Mouse (Mus musculus) bone marrow, adult 2 months (tissue): ENCODE data around the gene Pip4k2a. TPM values are rescaled to one million over a fixed set of nuclear protein-coding genes. Genes with fewer than 3 reads are reported as not detected.

Source experiments
- H3K27ac ChIP-seq: fragments of 200-500 bp; 2 replicates; pipeline ENCODE4 v1.5.1; 2012; ENCODE audit warnings: low read depth, mild to moderate bottlenecking, control low read depth, inconsistent platforms, low read length; ENCODE audit not compliant: control insufficient read depth, poor library complexity, insufficient read depth
- H3K4me1 ChIP-seq: fragments of 200-500 bp; 2 replicates; pipeline ENCODE4 v1.6.1; 2011; ENCODE audit warnings: low read length; ENCODE audit not compliant: control insufficient read depth, insufficient read depth
- H3K4me3 ChIP-seq: fragments of 200-500 bp; replicated peaks from 2 replicates; pipeline ENCODE3; 2011; ENCODE audit warnings: mild to moderate bottlenecking, low read depth, low read length, control low read depth; ENCODE audit not compliant: control insufficient read depth
- CTCF ChIP-seq: fragments of 200-500 bp; IDR thresholded peaks from 2 replicates; pipeline ENCODE4 v1.5.1; 2011; ENCODE audit warnings: low read length, control low read depth; ENCODE audit not compliant: control insufficient read depth, insufficient read depth
- POLR2A ChIP-seq: fragments of 200-500 bp; IDR thresholded peaks from 2 replicates; pipeline ENCODE4 v1.6.1; 2011; ENCODE audit warnings: low read depth, mild to moderate bottlenecking, control low read depth, low read length, borderline replicate concordance; ENCODE audit not compliant: control insufficient read depth
- WGBS: fragments of 180-500 bp; shearing (Covaris S2); methylation state at CpG from one replicate; pipeline ENCODE4 v1.1.7; 2018; 5-methylcytosine and 5-hydroxymethylcytosine counted together
- polyA plus RNA-seq: library from polyadenylated mRNA; stranded (reverse); fragments of >200 nt; gene quantifications from 2 replicates; pipeline ENCODE4 v1.2.4, GENCODE M21; 2011; ENCODE audit warnings: low replicate concordance; ENCODE audit not compliant: missing spikeins, insufficient read depth, insufficient read length

The Pip4k2a gene
- polyA plus RNA-seq, 1 experiment = 46.7 TPM

- no peak overlapping the region for H3K27ac ChIP-seq
- TF ChIP-seq CTCF = no peak
- no peak for TF ChIP-seq POLR2A
- H3K4me1 ChIP-seq = peaks cover 2% of the 10 kb centered on the region; the same call in 1 of the 2 replicates
- no peak overlapping the region for H3K4me3 ChIP-seq
- WGBS = 39% methylated on average over 11 of the region's 11 CpGs
Measured at GRCm38 (mm10) chr2:18890227-18891001, 107.5 kb downstream of the Pip4k2a start.

DNA sequence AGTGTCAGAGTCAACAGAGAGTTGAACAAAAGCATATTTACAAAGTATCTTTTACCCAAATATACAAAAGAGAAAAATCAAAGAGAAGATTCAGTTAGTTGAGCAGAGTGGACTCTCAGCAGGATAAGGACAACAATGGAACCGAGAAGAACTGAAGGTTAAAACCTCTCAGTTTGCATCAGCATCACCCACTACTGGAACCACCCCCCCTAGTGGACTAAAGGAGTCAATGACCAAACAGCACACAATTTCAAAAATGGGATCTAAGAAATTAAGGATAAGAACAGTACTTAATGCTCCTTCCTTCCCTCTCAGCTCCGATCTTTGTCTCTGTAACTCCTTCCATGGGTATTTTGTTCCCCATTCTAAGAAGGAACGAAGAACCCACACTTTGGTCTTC is 113.6 kb downstream of the Pip4k2a start:
- 84% methylated on average over 3 of the region's 3 CpGs for WGBS
- H3K4me1 ChIP-seq = no peaks in the 10 kb centered on the region
- no peak overlapping the region for H3K4me3 ChIP-seq
- no peak for TF ChIP-seq POLR2A
- no peak for TF ChIP-seq CTCF
- no peak overlapping the region for H3K27ac ChIP-seq

DNA sequence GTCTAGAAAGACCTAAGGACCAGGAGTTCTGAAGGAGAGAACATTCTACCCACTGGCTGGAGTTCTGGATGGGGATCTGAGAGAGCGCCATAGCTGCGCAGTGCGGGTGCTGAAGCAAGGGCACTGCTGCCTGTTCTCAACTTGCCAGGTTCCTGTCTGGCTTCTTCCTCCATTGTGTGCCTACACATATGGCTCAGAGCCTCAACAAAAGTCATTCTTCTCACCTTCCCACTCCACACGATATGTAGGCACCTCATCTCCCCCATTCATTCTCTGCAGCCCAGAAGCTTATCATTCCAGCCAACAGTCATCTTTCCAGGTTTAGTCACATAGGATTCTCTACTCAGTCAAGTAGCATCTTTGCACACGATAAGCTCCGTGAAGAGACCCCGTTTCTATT is 123.3 kb downstream of the Pip4k2a start:
- 94% methylated on average over 7 of the region's 7 CpGs for WGBS
- TF ChIP-seq CTCF (no peak), POLR2A (no peak)
- peaks cover 1% of the 10 kb centered on the region; the same call in 1 of the 2 replicates for H3K4me1 ChIP-seq
- no peak overlapping the region for H3K27ac ChIP-seq
- H3K4me3 ChIP-seq = no peak overlapping the region

DNA sequence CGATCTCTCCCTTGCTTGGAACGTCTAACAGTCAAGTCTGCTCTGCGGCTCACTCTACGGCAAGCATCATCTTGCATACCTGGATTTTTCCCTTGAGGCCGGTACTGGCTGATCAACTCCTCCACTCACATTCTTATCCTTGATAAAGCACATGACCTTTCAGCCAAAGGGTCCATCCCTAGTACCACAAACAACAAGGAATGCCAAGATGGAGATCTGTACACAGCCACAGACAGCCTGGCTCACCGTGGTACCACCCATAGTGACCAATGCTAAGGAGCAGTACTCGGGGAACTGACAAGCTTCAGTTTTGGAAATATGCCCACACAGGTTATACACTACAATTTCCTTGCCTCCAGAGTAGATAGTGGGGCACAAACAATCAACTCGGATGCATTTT is 123.9 kb downstream of the Pip4k2a start:
- TF ChIP-seq CTCF = no peak
- no peak for TF ChIP-seq POLR2A
- WGBS = 92% methylated on average over 8 of the region's 8 CpGs
- peaks cover 1% of the 10 kb centered on the region; the same call in 1 of the 2 replicates for H3K4me1 ChIP-seq
- H3K4me3 ChIP-seq = no peak overlapping the region
- H3K27ac ChIP-seq = no peak overlapping the region

- Histone ChIP-seq H3K27ac (no peak overlapping the region), H3K4me3 (no peak overlapping the region), H3K4me1 (peaks cover 1% of the 10 kb centered on the region; the same call in 1 of the 2 replicates)
- TF ChIP-seq CTCF = no peak
- TF ChIP-seq POLR2A = no peak
- 82% methylated on average over 3 of the region's 3 CpGs for WGBS
Measured at GRCm38 (mm10) chr2:18873440-18873839, 124.5 kb downstream of the Pip4k2a start.

GRCm38 (mm10) chr2:18872797-18873196 is 125.1 kb downstream of the Pip4k2a start:
- TF ChIP-seq CTCF = peak; percentile 59
- TF ChIP-seq POLR2A = no peak
- Histone ChIP-seq H3K4me3 (no peak overlapping the region), H3K27ac (no peak overlapping the region), H3K4me1 (peaks cover 1% of the 10 kb centered on the region; the same call in 1 of the 2 replicates)
- 4% methylated on average over 2 of the region's 2 CpGs for WGBS

- no peak overlapping the region; the same call in 1 of the 2 replicates for H3K27ac ChIP-seq
- WGBS = 63% methylated on average over 3 of the region's 3 CpGs
- H3K4me3 ChIP-seq = no peak overlapping the region
- peaks cover 1% of the 10 kb centered on the region; the same call in 1 of the 2 replicates for H3K4me1 ChIP-seq
- TF ChIP-seq CTCF (no peak), POLR2A (no peak)
Measured at GRCm38 (mm10) chr2:18871087-18871486, 126.8 kb downstream of the Pip4k2a start.

DNA sequence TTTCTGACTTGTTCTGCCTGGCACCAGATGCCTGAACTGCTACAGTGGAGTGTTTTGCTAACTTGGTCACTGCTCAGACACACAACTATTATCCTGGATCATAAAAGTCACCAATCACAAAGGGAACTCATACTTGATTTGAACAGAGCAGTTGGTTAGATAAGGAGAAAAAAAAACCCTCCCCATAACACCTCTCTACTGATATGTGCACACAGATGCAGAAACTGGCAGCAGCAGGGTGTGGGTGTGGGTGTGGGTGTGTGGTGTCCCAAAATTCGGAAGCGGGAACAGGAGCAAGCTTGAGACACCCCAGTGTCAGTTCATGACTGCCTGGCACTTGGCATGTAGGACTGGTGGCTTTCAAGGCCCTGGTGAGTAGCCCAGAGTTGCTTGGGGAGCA is 130.9 kb downstream of the Pip4k2a start:
- H3K4me1 ChIP-seq = peaks cover 1% of the 10 kb centered on the region; the same call in 1 of the 2 replicates
- no peak for TF ChIP-seq CTCF
- no peak for TF ChIP-seq POLR2A
- H3K27ac ChIP-seq = no peak overlapping the region
- H3K4me3 ChIP-seq = no peak overlapping the region
- WGBS = 73% methylated on average over 2 of the region's 2 CpGs
